Mouse (Mus musculus) liver, embryonic 11.5 days (tissue): Measurements from ENCODE around the gene Tbxa2r. TPM values are rescaled to one million over a fixed set of nuclear protein-coding genes. Genes with fewer than 3 reads are reported as not detected.

Source experiments
- ATAC-seq: fragments of 200-750 bp; cut with Nextera tagmentation; replicated peaks from 2 replicates; pipeline ENCODE4 v1.8.0; 2017; ENCODE audit warnings: moderate number of reproducible peaks, mild to moderate bottlenecking, moderate TSS enrichment, moderate library complexity; ENCODE audit not compliant: low FRiP score
- DNase-seq: peaks from one replicate; pipeline ENCODE4 v3.0.0-alpha.2; 2017; ENCODE audit warnings: low spot score
- H3K27ac ChIP-seq: fragments of 300-500 bp; sonication (generic); 2 replicates; pipeline ENCODE4 v1.5.1; 2014; ENCODE audit warnings: mild to moderate bottlenecking, low read depth, low read length, control low read depth
- H3K27me3 ChIP-seq: fragments of 300-500 bp; sonication (generic); replicated peaks from 2 replicates; pipeline ENCODE4 v1.6.1; 2014; ENCODE audit warnings: low read length, mixed read lengths; ENCODE audit not compliant: control insufficient read depth, insufficient read depth
- H3K36me3 ChIP-seq: fragments of 300-500 bp; sonication (generic); 2 replicates; pipeline ENCODE4 v1.6.1; 2014; ENCODE audit warnings: mild to moderate bottlenecking, low read length, moderate library complexity, mixed read lengths; ENCODE audit not compliant: control insufficient read depth, insufficient read depth
- H3K4me1 ChIP-seq: fragments of 300-500 bp; sonication (generic); replicated peaks from 2 replicates; pipeline ENCODE4 v1.6.1; 2014; ENCODE audit warnings: low read length, mixed read lengths; ENCODE audit not compliant: control insufficient read depth, insufficient read depth
- H3K4me2 ChIP-seq: fragments of 300-500 bp; sonication (generic); 2 replicates; pipeline ENCODE4 v1.6.1; 2014; ENCODE audit warnings: mild to moderate bottlenecking, control low read depth, moderate library complexity
- H3K4me3 ChIP-seq: fragments of 300-500 bp; sonication (generic); 2 replicates; pipeline ENCODE4 v1.5.1; 2014; ENCODE audit warnings: low read depth, low read length, control low read depth
- H3K9ac ChIP-seq: fragments of 300-500 bp; sonication (generic); 2 replicates; pipeline ENCODE4 v1.6.1; 2014; ENCODE audit warnings: low read depth, low read length, control low read depth
- H3K9me3 ChIP-seq: fragments of 300-500 bp; sonication (generic); 2 replicates; pipeline ENCODE4 v1.6.1; 2016; ENCODE audit warnings: low read length, inconsistent platforms, mixed read lengths; ENCODE audit not compliant: control insufficient read depth
- WGBS: fragments of 180-500 bp; shearing (Covaris S2); extraction: QIAGEN DNeasy Blood & Tissue Kit; methylation state at CpG from one replicate; pipeline ENCODE4 v1.1.7; 2014; 5-methylcytosine and 5-hydroxymethylcytosine counted together
- polyA plus RNA-seq: library from polyadenylated mRNA; unstranded; fragments of >200 nt; fragmentation: Nextera tagmentation; extraction: Ambion mirVana; gene quantifications from 2 replicates; pipeline ENCODE4 v1.2.1, GENCODE M21; 2014

Gene Tbxa2r
- polyA plus RNA-seq, result 7.8 and 7.9 TPM in 2 replicates

DNA sequence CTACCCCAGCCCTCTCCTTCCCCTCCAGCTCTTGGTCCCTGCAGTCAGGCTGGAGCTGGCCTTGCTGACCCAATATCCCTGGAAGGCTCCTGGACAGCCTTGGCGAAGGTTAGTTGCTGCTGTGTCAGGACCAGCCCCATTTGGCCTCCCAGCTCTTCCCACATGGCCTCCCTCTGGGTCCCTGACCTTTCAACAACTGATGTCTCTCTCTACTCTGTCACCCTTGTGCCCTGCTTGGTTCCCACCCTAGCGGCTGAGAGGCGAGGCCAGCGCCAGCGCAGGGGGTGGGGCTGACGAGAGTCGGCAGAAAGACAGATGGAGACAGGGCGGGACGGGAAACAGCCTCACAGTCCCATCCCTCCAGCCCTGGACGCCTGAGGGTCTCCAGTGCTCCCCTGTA lies at the start of gene Tbxa2r:
Tbxa2r (plus strand) TSS at position 346 of the 400 bp plus-strand sequence.
- peak within 1 kb of the TSS; percentile 40 for H3K4me2 ChIP-seq

DNA sequence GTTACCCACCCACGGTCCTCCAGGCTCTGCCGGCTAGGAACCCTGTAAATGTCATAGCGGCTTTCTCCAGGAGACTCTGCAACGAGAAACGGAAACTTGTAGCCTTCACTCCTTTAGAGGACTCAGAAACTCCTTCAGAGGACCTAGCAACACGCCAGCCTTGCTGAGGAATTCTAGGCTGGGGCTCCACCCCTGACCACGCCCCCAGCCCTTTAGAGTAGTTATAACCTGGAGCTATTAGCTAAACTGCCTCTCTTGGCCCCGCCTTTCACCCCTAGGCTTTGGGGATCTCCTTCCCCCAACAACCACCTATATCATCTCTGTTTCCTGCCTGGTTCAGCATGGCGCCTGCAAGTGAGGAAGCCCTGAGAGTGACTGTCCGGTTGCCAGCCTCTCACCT lies 49.0 kb upstream of the Tbxa2r start:
- Histone ChIP-seq H3K9ac (no peak overlapping the region), H3K4me2 (no peak overlapping the region), H3K4me3 (no peak overlapping the region), H3K4me1 (no peaks in the 10 kb centered on the region; the same call in 1 of the 2 replicates), H3K27ac (no peak overlapping the region), H3K9me3 (no peaks in the 10 kb centered on the region), H3K27me3 (peaks cover 55% of the 10 kb centered on the region), H3K36me3 (no peaks in the 10 kb centered on the region)
- no peak for DNase-seq
- no peak for ATAC-seq
- WGBS, result 26% methylated on average over 10 of the region's 10 CpGs

More for the DNA sequence above, at the start of gene Tbxa2r:
- Histone ChIP-seq H3K27me3 (peaks cover 11% of the 10 kb centered on the region), H3K4me3 (peak within 1 kb of the TSS; percentile 16; the same call in 1 of the 2 replicates), H3K9me3 (no peaks in the 10 kb centered on the region), H3K4me1 (peaks cover 34% of the 10 kb centered on the region), H3K9ac (peak within 1 kb of the TSS; percentile 11; the same call in 1 of the 2 replicates), H3K27ac (peak within 1 kb of the TSS; percentile 73), H3K36me3 (peaks cover 37% of the 10 kb centered on the region)
- DNase-seq, result peak; percentile 61
- peak; percentile 54 for ATAC-seq
- 8% methylated on average over 10 of the region's 10 CpGs for WGBS

DNA sequence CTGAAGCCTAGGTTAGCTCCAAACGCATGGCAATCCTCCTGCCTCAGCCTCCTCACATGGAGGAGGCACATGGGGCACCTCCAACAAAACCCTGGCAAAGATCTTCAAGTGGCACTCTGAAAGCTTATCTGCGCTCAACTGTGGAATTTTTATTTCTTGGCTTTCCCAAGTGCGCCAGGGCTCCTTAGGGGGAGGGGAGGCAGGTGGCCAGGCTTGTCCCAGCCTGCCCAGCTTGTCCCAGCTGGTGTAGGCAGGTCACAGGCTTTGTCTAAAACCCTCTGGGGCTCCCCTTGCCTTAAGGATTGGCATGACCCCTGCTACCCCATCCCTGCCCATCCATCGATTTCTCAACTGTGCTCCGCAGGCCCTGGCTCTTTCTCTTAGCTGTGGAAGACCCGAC lies 44.3 kb upstream of the Tbxa2r start:
- Histone ChIP-seq H3K27me3 (peaks cover 57% of the 10 kb centered on the region), H3K9ac (no peak overlapping the region), H3K9me3 (no peaks in the 10 kb centered on the region), H3K4me2 (no peak overlapping the region), H3K4me3 (no peak overlapping the region), H3K36me3 (no peaks in the 10 kb centered on the region), H3K27ac (no peak overlapping the region), H3K4me1 (peaks cover 15% of the 10 kb centered on the region)
- DNase-seq (no peak), ATAC-seq (no peak)
- 43% methylated on average over 6 of the region's 6 CpGs for WGBS

DNA sequence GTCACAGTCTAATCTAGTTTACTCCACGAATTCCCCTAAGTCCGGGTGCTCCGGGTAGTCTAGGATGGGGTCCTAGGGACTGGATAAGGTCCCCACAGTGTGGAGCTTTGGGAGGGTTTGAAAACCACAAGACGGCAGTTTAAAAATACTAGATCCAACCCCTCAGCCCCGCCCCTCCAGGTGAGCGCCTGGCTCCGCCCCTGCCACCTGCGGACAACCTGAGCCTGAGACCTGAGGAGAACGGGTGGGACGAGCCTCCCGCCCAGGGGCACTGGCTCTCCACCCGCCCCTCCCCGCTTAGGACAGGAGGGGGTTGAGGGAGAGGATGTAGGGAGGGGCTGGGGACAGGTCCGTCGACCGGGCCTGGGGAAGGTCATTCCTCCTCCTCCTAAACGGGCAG lies 43.8 kb upstream of the Tbxa2r start:
- Histone ChIP-seq H3K27ac (no peak overlapping the region), H3K4me2 (peak overlapping the region; percentile 63), H3K4me1 (peaks cover 15% of the 10 kb centered on the region), H3K36me3 (no peaks in the 10 kb centered on the region), H3K9me3 (no peaks in the 10 kb centered on the region), H3K9ac (no peak overlapping the region), H3K27me3 (peaks cover 53% of the 10 kb centered on the region), H3K4me3 (no peak overlapping the region)
- 10% methylated on average over 17 of the region's 17 CpGs for WGBS
- DNase-seq (no peak), ATAC-seq (no peak)

DNA sequence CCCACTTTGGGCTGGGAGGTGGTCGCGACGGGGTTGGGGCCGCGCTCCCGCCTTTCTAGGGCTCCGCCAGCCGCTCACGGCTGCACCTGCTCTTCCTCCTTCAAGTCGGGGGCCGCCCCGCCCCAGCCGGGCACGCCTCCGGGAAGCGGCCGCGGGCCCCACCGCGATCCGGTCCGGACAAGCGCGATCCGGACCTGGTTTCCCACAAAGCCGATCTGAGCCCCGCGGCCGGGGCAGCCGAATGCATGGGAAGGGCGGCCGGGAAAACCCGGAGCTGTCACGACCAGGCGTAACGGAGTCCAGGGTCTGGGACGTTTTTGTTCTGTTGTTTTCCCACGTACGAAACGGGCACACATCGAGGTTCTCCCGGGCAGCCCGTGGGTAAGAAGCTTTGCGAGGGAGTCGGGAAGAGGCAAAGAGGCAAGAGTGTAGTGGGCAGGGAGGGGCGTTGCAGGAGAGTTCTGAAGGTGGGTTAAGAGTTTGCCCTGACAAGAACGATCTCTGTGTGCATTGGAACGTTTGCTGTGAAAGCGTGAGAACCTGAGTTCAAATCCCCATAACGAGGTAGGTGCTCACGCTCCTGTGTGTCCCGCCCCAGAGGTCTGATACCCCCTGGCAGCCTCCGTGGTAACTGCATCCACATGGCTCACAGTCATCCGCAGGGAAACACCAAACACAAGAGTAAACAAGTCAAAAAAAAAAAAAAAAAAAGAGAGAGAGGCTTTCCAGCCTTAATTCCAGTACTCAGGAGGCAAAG lies 42.7 kb upstream of the Tbxa2r start:
- H3K4me1 ChIP-seq, result peaks cover 17% of the 10 kb centered on the region
- peaks cover 50% of the 10 kb centered on the region for H3K27me3 ChIP-seq
- no peak overlapping the region for H3K27ac ChIP-seq

DNA sequence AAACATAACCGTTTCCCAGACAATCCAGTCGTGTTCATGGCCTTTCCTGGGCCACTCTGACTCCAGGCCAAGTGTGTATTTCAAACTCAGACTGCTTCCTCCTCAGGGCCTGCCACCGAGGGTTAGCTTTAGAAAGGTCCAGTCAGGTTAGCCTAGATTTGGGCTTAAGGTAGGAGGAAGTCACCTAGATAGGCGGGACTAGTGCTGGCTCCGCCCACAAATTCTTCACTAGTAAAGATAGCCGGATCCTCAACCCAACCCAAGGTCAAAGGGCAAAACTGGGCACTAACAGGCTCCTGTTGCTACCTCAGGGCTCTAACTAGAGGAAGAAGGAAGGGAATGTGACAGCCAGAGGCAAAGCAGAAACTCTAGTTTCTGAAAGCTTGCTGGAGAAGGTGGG lies 41.9 kb upstream of the Tbxa2r start:
- H3K4me2 ChIP-seq, result peak overlapping the region; percentile 63; the same call in 1 of the 2 replicates
- H3K4me3 ChIP-seq, result no peak overlapping the region; the same call in 1 of the 2 replicates

More for the DNA sequence above, 42.7 kb upstream of the Tbxa2r start:
- no peaks in the 10 kb centered on the region for H3K9me3 ChIP-seq
- H3K9ac ChIP-seq, result peak overlapping the region; percentile 58
- peak overlapping the region; percentile 48 for H3K4me3 ChIP-seq
- H3K36me3 ChIP-seq, result no peaks in the 10 kb centered on the region
- H3K4me2 ChIP-seq, result peak overlapping the region; percentile 63
- 2% methylated on average over 54 of the region's 54 CpGs for WGBS
- peak; percentile 92 for DNase-seq
- ATAC-seq, result peak; percentile 79

DNA sequence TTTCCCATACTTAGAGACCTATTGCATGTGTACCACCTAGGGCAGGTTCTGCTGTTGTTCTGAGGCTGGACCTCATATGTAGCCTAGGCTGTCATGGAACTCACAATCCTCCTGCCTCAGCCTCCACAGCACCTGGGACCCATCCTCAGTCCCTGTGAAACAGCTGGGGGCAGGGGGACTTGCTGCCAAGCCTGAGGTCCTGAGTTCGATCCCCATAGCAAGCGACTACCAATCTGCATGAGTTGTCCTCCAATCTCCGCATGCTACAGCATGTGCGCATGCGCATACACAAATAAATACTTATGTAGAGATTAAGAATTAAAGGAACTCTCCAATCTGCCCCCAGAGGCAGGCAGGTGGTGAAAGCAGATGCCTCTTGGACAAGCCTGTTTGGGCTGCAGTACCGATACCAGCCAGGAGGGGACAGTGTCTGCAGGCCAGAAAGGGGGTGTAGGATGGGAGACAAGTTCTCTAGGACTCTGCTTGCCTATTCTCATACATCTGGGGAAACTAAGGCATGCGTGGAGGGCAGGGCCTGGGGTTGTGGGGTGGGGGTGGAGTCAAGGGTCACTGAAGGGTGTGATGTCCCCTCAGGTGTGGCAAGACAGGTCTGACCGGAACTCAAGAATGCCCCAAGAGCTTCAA lies 40.9 kb upstream of the Tbxa2r start:
- 57% methylated on average over 8 of the region's 8 CpGs for WGBS
- no peak for ATAC-seq

More for the DNA sequence above, 41.9 kb upstream of the Tbxa2r start:
- peaks cover 23% of the 10 kb centered on the region for H3K4me1 ChIP-seq
- WGBS, result 34% methylated on average over 6 of the region's 6 CpGs
- H3K36me3 ChIP-seq, result no peaks in the 10 kb centered on the region
- no peak for ATAC-seq
- no peak overlapping the region; the same call in 1 of the 2 replicates for H3K9ac ChIP-seq
- H3K27me3 ChIP-seq, result peaks cover 47% of the 10 kb centered on the region
- no peak for DNase-seq
- H3K9me3 ChIP-seq, result no peaks in the 10 kb centered on the region
- H3K27ac ChIP-seq, result no peak overlapping the region

DNA sequence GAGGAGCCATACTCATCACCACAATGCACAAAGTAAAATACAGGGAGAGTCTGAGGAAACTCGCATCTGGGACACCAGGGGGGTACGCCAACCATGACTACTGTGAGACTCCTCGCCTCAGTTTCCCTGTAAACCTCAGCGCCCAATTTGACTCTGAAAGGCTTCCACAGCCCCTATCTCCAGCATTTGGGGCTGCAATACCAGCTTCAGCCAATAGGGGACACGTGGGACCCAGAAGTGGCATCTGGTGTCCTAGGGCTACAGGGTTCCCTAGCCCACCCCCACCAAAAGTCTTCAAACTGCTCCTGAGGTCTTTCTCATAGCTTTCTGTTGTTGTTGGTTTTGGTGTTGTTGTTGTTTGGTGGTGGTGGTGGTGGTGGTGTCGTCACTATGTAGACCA lies 39.9 kb upstream of the Tbxa2r start:
- no peak overlapping the region for H3K27ac ChIP-seq
- 30% methylated on average over 6 of the region's 6 CpGs for WGBS
- H3K4me2 ChIP-seq, result no peak overlapping the region
- no peak overlapping the region for H3K9ac ChIP-seq
- no peaks in the 10 kb centered on the region for H3K36me3 ChIP-seq
- DNase-seq (no peak), ATAC-seq (no peak)
- H3K27me3 ChIP-seq, result peaks cover 31% of the 10 kb centered on the region
- H3K4me1 ChIP-seq, result peaks cover 31% of the 10 kb centered on the region
- no peaks in the 10 kb centered on the region for H3K9me3 ChIP-seq
- no peak overlapping the region for H3K4me3 ChIP-seq

More for the DNA sequence above, 40.9 kb upstream of the Tbxa2r start:
- Histone ChIP-seq H3K4me1 (peaks cover 29% of the 10 kb centered on the region), H3K27ac (no peak overlapping the region), H3K27me3 (peaks cover 40% of the 10 kb centered on the region), H3K4me3 (no peak overlapping the region), H3K4me2 (no peak overlapping the region), H3K9ac (no peak overlapping the region), H3K9me3 (no peaks in the 10 kb centered on the region), H3K36me3 (no peaks in the 10 kb centered on the region)
- peak; percentile 73 for DNase-seq
